12 mouse cellular contexts compared by ENCODE assay signal in the genomic region with DNA sequence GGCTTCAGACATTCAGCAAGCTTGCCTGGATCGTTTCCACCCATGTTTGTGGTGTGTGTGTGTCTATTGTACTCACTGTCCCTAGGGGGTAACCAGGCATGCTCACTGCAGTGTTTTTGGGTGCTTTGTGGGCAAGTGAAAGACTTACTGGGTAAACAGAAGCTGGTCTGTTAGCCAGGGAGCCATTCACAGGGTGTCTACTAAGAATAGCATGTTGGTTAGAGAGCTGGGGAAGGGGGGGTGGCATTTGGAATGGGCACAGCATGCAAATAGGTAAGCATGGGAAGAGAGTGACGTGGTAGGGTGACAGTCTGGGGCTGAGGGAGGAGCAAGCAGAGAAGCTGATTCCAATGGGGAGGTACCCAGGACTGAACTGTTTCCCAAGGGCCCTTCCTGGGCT.
DNase-seq lines count a peak whose midpoint lies in the region; ATAC-seq lines count a peak whose summit lies in the region.
"Had no signal": no experiment of that assay in that cellular context is flagged by ENCODE, and none has a peak within 500 bp of the region (broad histone marks: within the 10 kb centered on the region; RNA-seq: fewer than 3 reads in every experiment).

No protein-coding gene starts in this region.

- ATAC-seq in frontal cortex, adult (ENCODE audit: low TSS enrichment), result 0 out of 2 replicates have a peak, but pooled peaks have one; percentile 50
- ATAC-seq: intestine, embryonic 15.5 days had no signal

- DNase-seq in frontal cortex, postnatal 25 days (ENCODE audit: low spot score in 2 of 2), result no peak
- DNase-seq in layer of hippocampus, adult 9-11 months, result peak; percentile 36
- no peak for DNase-seq in layer of hippocampus, adult 9-10 months (ENCODE audit: low spot score)
- DNase-seq in right cerebral cortex, postnatal 10 days (ENCODE audit: low spot score in 2 of 2), result peak; percentile 37 to 50
- no peak for DNase-seq in right cerebral cortex, postnatal 14 days
- no peak for DNase-seq in cerebellum, adult 8-10 months
- no peak for DNase-seq in gastrocnemius, postnatal 4 days (ENCODE audit: low spot score in 2 of 2)
- DNase-seq: lung, adult 2 months; lung, postnatal 4 days; thymus, postnatal 4 days had no signal

Comparison
In these comparisons a context has a peak if more than half of its experiments do, and no peak if none do; other contexts are left out.
1. DNase-seq: peak in layer of hippocampus, adult 9-11 months (single experiment) and right cerebral cortex, postnatal 10 days (2 of 2); none in frontal cortex, postnatal 25 days (0 of 2), layer of hippocampus, adult 9-10 months (single experiment), right cerebral cortex, postnatal 14 days (single experiment), cerebellum, adult 8-10 months (single experiment) and gastrocnemius, postnatal 4 days (0 of 2).